Mouse (Mus musculus) cerebellum, adult 8-10 months (tissue): ENCODE measurements around the gene Rbsn.

Experiments used
- DNase-seq: peaks from one replicate; pipeline ENCODE4 v3.0.0; 2022

Gene Rbsn

GRCm38 (mm10) chr6:92214773-92215449 lies at the start of gene Rbsn:
Gene Rbsn (minus strand): TSS chr6:92214925.
- DNase-seq, result peak; percentile 89

GRCm38 (mm10) chr6:92261162-92261843 lies 46.6 kb upstream of the Rbsn start:
- no peak for DNase-seq

- no peak for DNase-seq
Measured at GRCm38 (mm10) chr6:92255346-92255745, 40.6 kb upstream of the Rbsn start.

GRCm38 (mm10) chr6:92253253-92253870 lies 38.6 kb upstream of the Rbsn start:
- no peak for DNase-seq

GRCm38 (mm10) chr6:92247215-92247919 lies 32.6 kb upstream of the Rbsn start:
- no peak for DNase-seq

GRCm38 (mm10) chr6:92246335-92246734 lies 31.6 kb upstream of the Rbsn start:
- no peak for DNase-seq

GRCm38 (mm10) chr6:92244591-92244990 lies 29.9 kb upstream of the Rbsn start, which contains the start of gene Trh:
Gene Trh (minus strand): TSS chr6:92244650.
- DNase-seq, result no peak

- peak; percentile 19 for DNase-seq
Measured at GRCm38 (mm10) chr6:92241178-92241906, 26.6 kb upstream of the Rbsn start.

- no peak for DNase-seq
Measured at GRCm38 (mm10) chr6:92235036-92235435, 20.3 kb upstream of the Rbsn start.

- no peak for DNase-seq
Measured at GRCm38 (mm10) chr6:92231762-92232161, 17.0 kb upstream of the Rbsn start.

- DNase-seq, result no peak
Measured at GRCm38 (mm10) chr6:92231356-92231755, 16.6 kb upstream of the Rbsn start.

GRCm38 (mm10) chr6:92229586-92229985 lies 14.9 kb upstream of the Rbsn start:
- DNase-seq, result no peak

GRCm38 (mm10) chr6:92229103-92229502 lies 14.4 kb upstream of the Rbsn start:
- no peak for DNase-seq

- DNase-seq, result no peak
Measured at GRCm38 (mm10) chr6:92224981-92225380, 10.3 kb upstream of the Rbsn start.

- DNase-seq, result no peak
Measured at GRCm38 (mm10) chr6:92222021-92222420, 7.3 kb upstream of the Rbsn start.

GRCm38 (mm10) chr6:92221604-92222003 lies 6.9 kb upstream of the Rbsn start:
- DNase-seq, result no peak

- peak; percentile 13 for DNase-seq
Measured at GRCm38 (mm10) chr6:92219445-92219844, 4.7 kb upstream of the Rbsn start.

GRCm38 (mm10) chr6:92214055-92214772 lies 511 bp downstream of the Rbsn start:
- DNase-seq, result no peak

GRCm38 (mm10) chr6:92199414-92199813 lies 15.3 kb downstream of the Rbsn start:
- no peak for DNase-seq

GRCm38 (mm10) chr6:92184178-92184577 lies 30.5 kb downstream of the Rbsn start:
- DNase-seq, result no peak

- DNase-seq, result peak; percentile 70
Measured at GRCm38 (mm10) chr6:92183621-92184131, 31.0 kb downstream of the Rbsn start, which contains the start of gene Mrps25. Gene Mrps25 (minus strand): TSS chr6:92184033.

GRCm38 (mm10) chr6:92176450-92176849 lies 38.3 kb downstream of the Rbsn start:
- no peak for DNase-seq
